Mouse (Mus musculus) heart, embryonic 11.5 days (tissue): ENCODE data around the gene Mboat2. TPM values are rescaled to one million over a fixed set of nuclear protein-coding genes. Genes with fewer than 3 reads are reported as not detected.

Source experiments
- ATAC-seq: fragments of 200-750 bp; cut with Nextera tagmentation; replicated peaks from 2 replicates; pipeline ENCODE4 v1.8.0; 2017; ENCODE audit warnings: moderate library complexity; ENCODE audit not compliant: insufficient number of reproducible peaks, low FRiP score, low TSS enrichment
- H3K27ac ChIP-seq: fragments of 300-500 bp; sonication (generic); 2 replicates; pipeline ENCODE4 v1.5.1; 2014; ENCODE audit warnings: mild to moderate bottlenecking, low read depth, low read length
- H3K27me3 ChIP-seq: fragments of 300-500 bp; sonication (generic); 2 replicates; pipeline ENCODE4 v1.6.1; 2014; ENCODE audit warnings: mild to moderate bottlenecking, low read length, mixed read lengths; ENCODE audit not compliant: control insufficient read depth, insufficient read depth
- H3K36me3 ChIP-seq: fragments of 300-500 bp; sonication (generic); 2 replicates; pipeline ENCODE4 v1.6.1; 2014; ENCODE audit warnings: mild to moderate bottlenecking, low read length, moderate library complexity, mixed read lengths; ENCODE audit not compliant: control insufficient read depth, insufficient read depth
- H3K4me1 ChIP-seq: fragments of 300-500 bp; sonication (generic); 2 replicates; pipeline ENCODE4 v1.6.1; 2014; ENCODE audit warnings: low read length; ENCODE audit not compliant: control insufficient read depth, insufficient read depth
- H3K4me2 ChIP-seq: fragments of 300-500 bp; sonication (generic); 2 replicates; pipeline ENCODE4 v1.6.1; 2014; ENCODE audit warnings: mild to moderate bottlenecking, moderate library complexity
- H3K4me3 ChIP-seq: fragments of 300-500 bp; sonication (generic); 2 replicates; pipeline ENCODE4 v1.5.1; 2014; ENCODE audit warnings: low read depth, low read length
- H3K9ac ChIP-seq: fragments of 300-500 bp; sonication (generic); 2 replicates; pipeline ENCODE4 v1.6.1; 2014; ENCODE audit warnings: mild to moderate bottlenecking, low read depth, low read length, moderate library complexity
- H3K9me3 ChIP-seq: fragments of 300-500 bp; sonication (generic); replicated peaks from 2 replicates; pipeline ENCODE4 v1.6.1; 2016; ENCODE audit warnings: low read length; ENCODE audit not compliant: control insufficient read depth
- WGBS: fragments of 180-500 bp; shearing (Covaris S2); extraction: QIAGEN DNeasy Blood & Tissue Kit; methylation state at CpG from one replicate; pipeline ENCODE4 v1.1.7; 2014; ENCODE audit not compliant: insufficient replicate concordance; 5-methylcytosine and 5-hydroxymethylcytosine counted together
- polyA plus RNA-seq: library from polyadenylated mRNA; unstranded; fragments of >200 nt; fragmentation: Nextera tagmentation; extraction: Ambion mirVana; gene quantifications from 2 replicates; pipeline ENCODE4 v1.2.1, GENCODE M21; 2014

Mboat2 gene
- polyA plus RNA-seq, 1 experiment from 2014 or later = 39.1 TPM

DNA sequence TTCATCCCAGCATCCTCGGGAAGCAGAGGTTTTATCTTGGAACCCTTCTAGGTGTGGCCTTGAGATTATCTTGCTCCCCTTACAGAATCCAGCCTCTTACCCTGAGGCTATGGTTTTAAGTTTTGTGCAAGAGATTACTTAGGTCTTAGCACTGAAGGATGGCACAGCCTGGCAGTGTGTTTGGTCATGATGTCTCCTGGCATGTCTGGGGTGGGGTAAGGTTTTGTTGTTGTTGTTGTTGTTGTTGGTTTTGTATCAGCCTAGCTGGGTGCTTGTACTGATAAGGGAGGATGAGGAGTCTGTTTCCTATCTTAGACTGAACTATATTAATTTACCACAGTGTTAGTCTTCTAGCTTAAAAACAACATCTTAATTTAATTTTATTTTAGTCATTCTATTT is 105.6 kb downstream of the Mboat2 start:
- no peak for ATAC-seq
- Histone ChIP-seq H3K36me3 (no peaks in the 10 kb centered on the region), H3K9me3 (no peaks in the 10 kb centered on the region), H3K27ac (no peak overlapping the region), H3K4me1 (peaks cover 6% of the 10 kb centered on the region), H3K4me2 (no peak overlapping the region), H3K27me3 (no peaks in the 10 kb centered on the region), H3K4me3 (no peak overlapping the region), H3K9ac (no peak overlapping the region; the same call in 1 of the 2 replicates)
- 15% methylated on average over 1 of the region's 1 CpGs for WGBS

DNA sequence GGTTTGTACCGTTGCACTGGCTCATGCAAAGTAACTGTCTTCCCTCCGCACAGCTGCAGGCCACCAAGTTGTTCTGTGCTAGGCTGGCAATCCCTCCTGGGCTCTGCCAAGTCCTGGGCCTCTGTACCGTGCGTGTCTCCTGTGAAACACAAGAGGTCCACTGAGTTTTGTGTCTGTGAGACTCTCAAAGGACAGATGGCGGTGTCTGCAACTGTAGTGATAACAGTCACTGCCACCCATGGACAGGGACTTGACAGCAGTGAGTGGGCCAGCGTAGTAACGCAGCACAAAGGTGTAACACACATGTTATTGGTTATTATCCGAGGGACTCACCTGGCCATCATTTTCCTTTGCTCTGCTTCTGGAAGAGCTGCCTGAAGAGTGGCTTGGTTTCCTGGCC is 108.7 kb downstream of the Mboat2 start:
- Histone ChIP-seq H3K27ac (no peak overlapping the region), H3K4me3 (no peak overlapping the region), H3K4me2 (no peak overlapping the region), H3K27me3 (no peaks in the 10 kb centered on the region), H3K4me1 (no peaks in the 10 kb centered on the region), H3K36me3 (no peaks in the 10 kb centered on the region), H3K9me3 (no peaks in the 10 kb centered on the region), H3K9ac (no peak overlapping the region)
- ATAC-seq = no peak
- WGBS = 82% methylated on average over 8 of the region's 8 CpGs

DNA sequence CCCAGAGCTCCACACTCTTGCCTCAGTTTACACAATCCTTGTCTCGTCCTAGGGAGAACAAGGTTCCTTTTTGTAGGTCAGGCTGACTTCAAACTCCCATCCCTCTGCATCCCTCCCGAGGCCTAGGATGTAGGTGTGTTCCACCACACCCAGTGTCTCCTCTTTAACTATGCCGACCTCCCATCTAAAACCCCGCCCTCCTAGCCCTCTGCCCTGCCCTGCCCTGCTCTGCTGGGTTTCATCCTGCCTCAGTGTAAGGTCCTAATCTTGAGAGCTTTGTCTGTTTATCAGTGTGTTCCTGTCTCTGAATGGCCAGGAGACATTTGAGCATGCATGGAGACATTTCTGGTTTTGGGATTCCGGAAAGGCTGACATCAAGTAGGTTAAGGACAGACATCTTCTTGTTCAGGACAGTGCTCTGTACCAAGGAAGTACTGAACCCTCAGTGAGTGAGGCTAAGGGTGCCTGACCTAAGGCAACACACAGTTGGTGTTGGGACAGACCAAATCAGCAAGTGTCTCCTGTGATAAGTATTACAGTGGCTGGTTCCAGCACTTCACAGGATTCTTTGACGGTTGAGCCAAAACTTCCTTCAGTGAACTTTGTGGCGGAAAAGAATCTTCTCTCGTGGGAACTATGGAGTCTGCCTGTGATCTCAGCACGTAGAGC is 112.1 kb downstream of the Mboat2 start:
- Histone ChIP-seq H3K9ac (no peak overlapping the region), H3K4me2 (no peak overlapping the region), H3K4me1 (no peaks in the 10 kb centered on the region), H3K27me3 (no peaks in the 10 kb centered on the region), H3K27ac (no peak overlapping the region), H3K4me3 (no peak overlapping the region), H3K9me3 (no peaks in the 10 kb centered on the region), H3K36me3 (no peaks in the 10 kb centered on the region)
- no peak for ATAC-seq
- 64% methylated on average over 9 of the region's 9 CpGs for WGBS

DNA sequence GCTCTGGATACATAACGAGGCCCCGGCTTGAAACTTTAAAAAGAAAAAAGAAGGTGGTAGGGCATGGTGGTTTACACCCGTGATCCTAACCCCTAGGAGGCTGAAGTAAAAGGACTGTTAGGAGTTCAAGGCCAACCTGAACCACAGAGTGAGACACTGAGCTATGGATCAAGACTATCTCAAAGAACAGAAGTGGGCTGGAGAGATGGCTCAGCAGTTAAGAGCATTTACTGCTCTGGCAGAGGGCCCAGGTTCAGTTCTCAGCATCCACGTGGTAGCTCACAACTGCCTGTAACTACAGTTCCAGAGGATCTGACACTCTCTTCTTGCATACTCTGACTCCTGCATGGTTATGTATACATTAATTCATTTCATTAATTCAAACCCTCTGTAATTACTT is 112.7 kb downstream of the Mboat2 start:
- no peak overlapping the region for H3K4me3 ChIP-seq
- no peak overlapping the region for H3K27ac ChIP-seq
- no peak overlapping the region for H3K9ac ChIP-seq
- 87% methylated on average over 4 of the region's 4 CpGs for WGBS
- ATAC-seq = no peak
- H3K27me3 ChIP-seq = no peaks in the 10 kb centered on the region
- no peak overlapping the region for H3K4me2 ChIP-seq
- H3K9me3 ChIP-seq = no peaks in the 10 kb centered on the region
- no peaks in the 10 kb centered on the region for H3K36me3 ChIP-seq
- no peaks in the 10 kb centered on the region for H3K4me1 ChIP-seq

DNA sequence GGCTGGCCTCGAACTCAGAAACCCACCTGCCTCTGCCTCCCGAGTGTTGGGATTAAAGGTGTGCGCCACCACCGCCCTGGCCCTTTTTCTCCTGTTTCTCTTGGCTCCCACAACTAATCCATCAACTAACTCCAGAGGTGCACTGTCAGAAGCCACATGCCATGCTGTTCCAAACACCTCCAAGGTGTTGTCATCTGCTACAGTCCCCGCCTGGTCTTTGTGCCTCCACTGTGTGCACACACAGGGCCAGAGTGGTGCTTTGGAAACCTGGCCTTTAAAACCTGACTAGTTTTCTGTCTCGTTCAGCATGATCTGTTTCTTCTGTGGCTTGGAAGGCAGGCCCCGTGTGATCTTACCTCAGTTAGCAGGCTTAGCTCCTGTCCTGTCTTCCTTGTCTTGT is 113.9 kb downstream of the Mboat2 start:
- no peaks in the 10 kb centered on the region for H3K27me3 ChIP-seq
- 58% methylated on average over 7 of the region's 7 CpGs for WGBS
- no peak overlapping the region for H3K27ac ChIP-seq
- H3K4me3 ChIP-seq = no peak overlapping the region
- H3K36me3 ChIP-seq = no peaks in the 10 kb centered on the region
- no peaks in the 10 kb centered on the region for H3K9me3 ChIP-seq
- no peak overlapping the region for H3K4me2 ChIP-seq
- no peak overlapping the region for H3K9ac ChIP-seq
- no peaks in the 10 kb centered on the region for H3K4me1 ChIP-seq
- peak; percentile 51; the same call in 1 of the 2 replicates for ATAC-seq

DNA sequence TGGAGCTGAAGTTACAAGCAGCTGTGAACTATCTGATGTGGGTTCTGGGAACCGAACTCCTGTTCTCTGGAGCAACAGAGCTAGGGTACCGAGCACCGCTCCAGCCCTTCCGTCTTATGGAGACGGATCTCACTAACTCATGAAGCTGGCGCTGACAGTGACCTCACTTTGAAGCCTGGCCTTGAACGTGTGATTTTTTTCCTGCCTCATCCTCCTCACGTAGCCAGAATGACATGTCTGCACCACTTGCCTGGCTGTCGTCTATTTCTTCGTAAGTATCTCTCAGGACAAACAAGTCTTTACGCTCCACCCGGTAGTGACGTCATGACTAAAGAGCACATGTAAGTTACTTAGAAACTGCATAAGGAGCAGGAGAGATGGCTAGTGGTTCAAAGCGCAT is 116.4 kb downstream of the Mboat2 start:
- Histone ChIP-seq H3K36me3 (0 out of 2 replicates have a peak, but pooled peaks cover 7% of the 10 kb centered on the region), H3K27me3 (no peaks in the 10 kb centered on the region), H3K27ac (no peak overlapping the region), H3K4me1 (no peaks in the 10 kb centered on the region), H3K4me2 (no peak overlapping the region), H3K9ac (no peak overlapping the region), H3K4me3 (no peak overlapping the region), H3K9me3 (no peaks in the 10 kb centered on the region)
- WGBS = 83% methylated on average over 14 of the region's 14 CpGs
- ATAC-seq = no peak

DNA sequence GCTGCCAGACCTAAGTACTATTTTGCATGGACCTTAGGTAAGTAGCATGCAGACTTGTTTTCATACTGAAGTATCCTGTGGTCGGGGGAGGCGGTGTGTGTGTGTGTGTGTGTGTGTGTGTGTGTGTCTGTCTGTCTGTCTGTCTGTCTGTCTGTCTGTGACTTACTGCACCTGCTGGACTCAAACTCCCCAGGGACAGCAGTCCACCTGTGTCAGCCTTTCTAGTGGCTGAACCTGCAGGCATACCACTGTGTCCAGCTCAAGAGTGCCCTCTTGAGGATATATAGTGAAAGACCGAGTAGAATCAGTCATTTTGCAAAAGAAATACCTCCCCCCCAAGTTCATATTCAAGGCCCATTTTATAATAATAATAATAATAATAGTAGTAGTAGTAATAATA is 117.7 kb downstream of the Mboat2 start:
- H3K4me1 ChIP-seq = no peaks in the 10 kb centered on the region
- no peak for ATAC-seq
- WGBS = 61% methylated on average over 3 of the region's 3 CpGs
- no peaks in the 10 kb centered on the region for H3K27me3 ChIP-seq
- no peak overlapping the region for H3K4me2 ChIP-seq
- no peaks in the 10 kb centered on the region for H3K9me3 ChIP-seq
- 0 out of 2 replicates have a peak, but pooled peaks cover 7% of the 10 kb centered on the region for H3K36me3 ChIP-seq
- no peak overlapping the region for H3K4me3 ChIP-seq
- no peak overlapping the region for H3K9ac ChIP-seq
- no peak overlapping the region for H3K27ac ChIP-seq

DNA sequence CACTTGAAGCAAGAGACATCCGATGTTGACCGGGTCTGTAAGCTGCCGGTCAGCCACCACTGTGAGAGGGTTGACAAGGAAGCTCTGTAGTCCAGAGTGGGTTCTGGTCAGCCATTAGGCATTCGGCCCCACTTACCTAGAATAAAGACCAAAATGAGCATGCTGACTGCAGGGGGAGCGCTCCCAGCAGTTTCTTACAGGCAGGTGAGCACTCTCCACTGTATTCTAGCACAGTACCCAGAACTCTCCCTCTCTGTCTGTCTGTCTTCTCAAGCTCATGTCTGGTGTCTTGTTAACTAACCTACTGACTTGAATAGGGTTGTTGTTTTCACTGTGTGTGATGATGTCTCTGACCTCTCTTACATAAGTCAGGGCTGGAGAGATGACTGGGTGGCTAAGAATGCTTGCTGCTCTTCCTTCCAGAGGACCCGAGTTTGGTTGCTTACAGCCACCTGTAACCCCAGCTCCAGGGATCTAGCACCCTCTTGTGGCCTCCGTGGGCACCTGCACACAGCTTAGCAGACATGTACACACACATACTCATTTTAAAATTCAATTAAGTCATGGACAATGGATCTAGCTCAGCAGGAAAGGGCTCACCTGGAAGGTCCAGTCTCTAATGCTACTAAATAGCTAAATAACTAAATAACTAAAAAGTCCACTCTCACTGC is 119.8 kb downstream of the Mboat2 start:
- Histone ChIP-seq H3K27me3 (no peaks in the 10 kb centered on the region), H3K4me2 (no peak overlapping the region), H3K4me3 (no peak overlapping the region), H3K27ac (no peak overlapping the region), H3K36me3 (0 out of 2 replicates have a peak, but pooled peaks cover 7% of the 10 kb centered on the region), H3K9ac (no peak overlapping the region), H3K9me3 (no peaks in the 10 kb centered on the region), H3K4me1 (no peaks in the 10 kb centered on the region)
- 83% methylated on average over 7 of the region's 7 CpGs for WGBS
- ATAC-seq = no peak

DNA sequence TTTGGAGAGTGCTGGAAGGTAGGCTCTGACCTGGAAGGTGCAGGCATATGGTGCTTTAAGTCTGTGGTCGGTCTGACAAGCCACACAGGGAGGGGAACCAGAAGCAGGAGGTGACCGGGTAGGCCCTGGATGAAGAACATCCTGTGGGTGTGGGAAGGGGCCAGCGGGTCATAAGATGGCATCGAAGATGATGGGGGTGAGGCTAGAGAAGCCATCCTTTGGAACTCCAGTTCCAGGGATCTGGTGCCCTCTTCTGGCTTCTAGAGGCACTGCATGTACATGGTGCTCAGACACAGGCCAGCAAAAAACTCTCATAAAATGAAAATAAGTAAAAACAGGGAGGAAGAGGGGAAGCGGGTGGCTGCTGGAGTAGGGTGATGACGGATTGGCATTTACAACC is 121.5 kb downstream of the Mboat2 start:
- H3K27me3 ChIP-seq = no peaks in the 10 kb centered on the region
- no peak overlapping the region for H3K27ac ChIP-seq
- no peak overlapping the region for H3K4me2 ChIP-seq
- no peaks in the 10 kb centered on the region for H3K9me3 ChIP-seq
- no peak for ATAC-seq
- no peak overlapping the region for H3K4me3 ChIP-seq
- H3K36me3 ChIP-seq = 0 out of 2 replicates have a peak, but pooled peaks cover 7% of the 10 kb centered on the region
- WGBS = 59% methylated on average over 6 of the region's 6 CpGs
- no peak overlapping the region for H3K9ac ChIP-seq
- no peaks in the 10 kb centered on the region for H3K4me1 ChIP-seq
